Mouse (Mus musculus) layer of hippocampus, postnatal 25 days (tissue): Measurements from ENCODE around the gene Rpa2. TPM values are rescaled to one million over a fixed set of nuclear protein-coding genes. Genes with fewer than 3 reads are reported as not detected.

ENCODE experiments used
- DNase-seq, 2 experiments: peaks; one replicate each; pipeline ENCODE4 v3.0.0; 2022; ENCODE audit warnings: mixed read lengths in 2 of 2, low spot score in 1 of 2; ENCODE audit errors: extremely low spot score in 1 of 2
- total RNA-seq, 2 experiments: library from RNA; stranded (reverse); gene quantifications; 2 replicates each; pipeline ENCODE4 v1.2.3; 2021

Gene Rpa2
- total RNA-seq, 2 experiments from 2014 or later: 12.0 to 15.2 TPM

DNA sequence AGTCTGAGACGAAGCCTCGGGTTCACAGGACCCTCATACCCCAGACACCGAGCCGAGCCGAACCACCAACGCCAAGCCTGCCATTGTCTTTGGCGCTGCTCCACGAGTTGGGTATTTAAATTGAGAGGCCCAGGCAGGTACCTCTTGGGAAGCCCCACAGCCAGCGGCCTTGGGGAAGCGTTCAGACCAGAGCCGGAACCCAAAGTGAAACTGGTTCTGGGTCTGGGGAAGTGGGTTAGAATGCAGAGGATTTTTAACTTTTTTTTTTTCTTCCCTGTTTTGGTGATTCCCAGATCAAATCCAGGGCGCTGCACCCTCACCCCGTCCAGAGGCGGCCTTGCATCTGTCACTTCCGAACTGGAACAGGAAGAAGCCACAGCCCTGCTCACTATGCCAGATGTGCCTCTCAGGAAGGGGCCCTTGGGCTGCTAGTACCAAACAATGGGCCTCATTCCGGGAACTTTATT lies 34.1 kb downstream of the Rpa2 start:
- DNase-seq: no peak

DNA sequence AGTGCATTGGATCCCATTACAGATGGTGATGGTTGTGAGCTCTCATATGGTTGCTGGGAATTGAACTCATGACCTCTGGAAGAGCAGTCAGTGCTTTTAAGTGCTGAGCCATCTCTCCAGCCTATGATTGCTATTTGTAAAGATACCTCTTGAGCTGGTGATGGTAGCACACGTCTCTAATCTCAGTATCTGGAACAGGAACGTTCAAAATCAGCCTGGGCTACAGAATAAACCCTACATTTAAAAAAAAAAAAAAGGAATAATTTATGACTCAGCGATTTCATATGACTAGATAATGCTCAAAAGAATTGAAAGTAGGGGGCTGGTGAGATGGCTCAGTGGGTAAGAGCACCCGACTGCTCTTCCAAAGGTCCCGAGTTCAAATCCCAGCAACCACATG lies 35.1 kb downstream of the Rpa2 start:
- DNase-seq: no peak

DNA sequence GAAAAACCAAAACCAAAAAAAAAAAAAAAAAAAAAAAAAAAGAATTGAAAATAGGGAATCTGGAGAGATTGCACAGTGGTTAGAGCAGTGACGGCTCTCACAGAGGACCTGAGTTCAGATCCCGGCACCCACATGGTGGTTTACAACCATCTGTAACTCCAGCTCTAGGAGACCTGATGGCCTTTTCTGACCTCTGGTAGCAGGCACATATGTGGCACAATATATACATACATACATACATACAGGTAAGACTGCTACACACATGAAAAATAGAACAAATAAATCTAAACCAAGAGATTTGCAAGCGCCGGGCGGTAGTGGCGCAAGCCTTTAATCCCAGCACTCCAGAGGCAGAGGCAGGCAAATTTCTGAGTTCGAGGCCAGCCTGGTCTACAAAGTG lies 35.7 kb downstream of the Rpa2 start:
- no peak for DNase-seq

DNA sequence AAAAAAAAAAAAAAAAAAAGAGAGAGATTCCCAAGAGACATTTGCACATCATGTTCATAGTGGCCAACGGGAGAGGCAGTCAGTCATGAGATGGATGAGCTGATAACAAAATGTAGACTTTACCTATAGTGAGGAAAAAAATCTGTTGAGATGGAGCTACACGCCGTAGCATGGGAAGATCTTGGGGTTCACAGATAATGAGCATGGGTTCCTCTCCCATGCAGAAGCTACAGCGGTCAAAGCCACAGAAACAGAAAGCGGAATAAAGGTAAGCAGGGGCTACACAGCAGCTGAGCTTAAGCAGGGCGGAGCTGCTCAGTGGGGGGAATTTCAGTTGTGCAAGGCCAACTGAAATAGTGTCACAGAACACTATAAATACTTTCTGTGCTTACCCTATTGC lies 36.2 kb downstream of the Rpa2 start:
- DNase-seq: no peak

DNA sequence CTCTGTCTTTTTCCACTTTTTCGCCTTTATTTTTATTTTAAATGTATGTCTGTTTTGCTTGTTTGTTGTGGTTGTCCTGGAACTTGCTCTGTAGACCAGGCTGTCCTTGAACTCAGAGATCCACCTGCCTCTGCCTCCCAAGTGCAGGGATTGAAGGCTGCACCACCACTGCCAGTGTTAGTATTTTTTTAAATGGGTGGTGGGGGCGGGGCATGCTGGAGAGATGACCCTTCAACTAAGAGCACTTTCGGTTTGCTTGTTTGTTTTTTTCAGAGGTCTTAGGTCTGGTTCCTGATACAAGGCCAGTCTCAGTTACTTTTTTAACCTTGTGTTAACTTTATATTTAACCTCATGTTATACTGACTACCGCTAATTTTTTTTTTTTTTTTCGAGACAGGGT lies 37.0 kb downstream of the Rpa2 start:
- no peak for DNase-seq

DNA sequence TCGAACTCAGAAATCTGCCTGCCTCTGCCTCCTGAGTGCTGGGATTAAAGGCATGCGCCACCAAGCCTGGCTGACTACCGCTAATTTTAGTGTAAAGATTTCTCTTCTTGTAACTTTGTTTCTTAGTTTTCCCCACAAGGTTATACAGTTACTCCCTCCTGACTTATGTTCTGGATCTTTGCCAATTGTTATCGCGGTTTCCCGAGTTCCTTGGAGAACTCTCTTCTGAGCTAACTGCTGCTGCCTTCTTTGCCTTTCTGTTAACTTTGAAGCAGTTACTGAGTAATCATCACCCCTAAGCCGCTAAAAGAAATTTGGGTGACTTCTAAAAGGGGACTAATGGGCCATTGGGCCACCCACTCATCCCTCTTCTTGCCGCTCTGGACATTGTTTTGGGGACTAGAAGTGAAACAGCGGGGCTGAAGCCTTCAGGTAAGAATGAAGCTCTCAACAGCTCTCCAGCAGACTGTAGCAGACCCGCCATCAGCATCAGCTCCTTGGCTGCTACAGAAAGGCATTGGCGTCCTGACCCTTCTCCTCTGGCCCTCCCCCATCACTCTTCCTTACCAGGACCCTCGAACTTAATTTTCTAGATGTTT lies 37.6 kb downstream of the Rpa2 start:
- DNase-seq: no peak

DNA sequence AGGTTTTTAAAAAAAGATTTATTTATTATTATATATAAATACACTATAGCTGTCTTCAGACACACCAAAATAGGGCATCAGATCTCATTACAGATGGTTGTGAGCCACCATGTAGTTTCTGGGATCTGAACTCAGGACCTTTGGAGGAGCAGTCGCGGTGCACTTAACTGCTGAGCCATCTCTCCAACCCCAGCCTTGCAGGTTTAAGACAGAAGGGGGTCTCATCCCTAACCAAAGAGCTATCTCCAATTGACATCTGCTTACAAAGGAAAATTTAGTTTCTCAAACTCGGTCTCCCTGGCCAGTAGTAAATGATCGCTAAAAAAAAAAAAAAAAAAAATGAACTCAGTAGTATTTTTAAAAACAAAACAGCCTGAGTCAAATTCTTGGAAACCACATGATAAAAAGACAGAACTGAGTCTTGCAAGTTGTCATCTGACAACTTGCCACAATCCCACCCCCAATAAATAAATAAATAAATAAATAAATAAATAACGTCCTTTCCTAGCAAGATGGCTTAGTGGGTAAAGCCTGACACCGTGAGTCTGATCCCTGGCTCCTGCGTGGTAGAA lies 38.6 kb downstream of the Rpa2 start:
- DNase-seq: no peak

DNA sequence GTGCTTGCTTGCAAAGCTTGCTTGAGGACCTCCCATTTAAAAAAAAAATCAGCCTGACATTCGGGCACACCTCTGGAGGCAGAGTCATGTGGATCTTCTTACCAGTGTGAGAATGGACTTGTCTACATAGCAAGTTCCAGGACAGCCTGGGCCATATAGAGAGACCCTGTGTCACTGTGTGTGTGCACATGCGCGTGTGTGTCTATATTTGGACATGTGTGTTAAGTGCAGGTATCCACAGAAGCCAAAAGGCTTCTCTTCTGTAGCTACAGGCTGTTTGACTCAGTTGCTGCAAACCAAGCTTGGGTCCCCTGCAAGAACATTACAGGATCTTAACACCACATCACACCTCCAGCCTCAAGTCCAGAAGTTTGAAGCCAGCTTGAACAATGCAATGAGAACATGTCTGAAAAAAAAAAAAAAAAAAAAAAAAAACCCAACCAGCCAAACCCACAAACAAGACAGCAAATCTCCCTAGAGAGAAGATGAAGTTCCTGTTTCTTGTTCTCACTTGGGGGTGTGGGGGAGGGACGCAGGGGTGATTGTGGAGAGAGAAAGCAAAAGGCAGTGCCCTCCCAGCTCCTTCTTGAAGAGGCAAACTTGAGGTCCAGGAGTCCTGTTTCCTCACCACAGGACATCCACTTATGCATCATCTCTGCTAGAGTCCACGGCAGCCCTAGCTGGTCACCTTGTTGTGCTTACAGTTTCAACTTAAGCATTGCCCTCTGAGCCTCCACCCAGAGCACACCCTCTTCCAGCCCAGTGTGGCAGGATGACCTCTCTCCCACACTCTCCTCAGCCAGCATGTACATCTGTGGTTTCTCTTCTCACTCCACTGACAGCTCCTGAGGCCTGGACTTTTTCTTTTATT lies 39.9 kb downstream of the Rpa2 start:
- no peak for DNase-seq

DNA sequence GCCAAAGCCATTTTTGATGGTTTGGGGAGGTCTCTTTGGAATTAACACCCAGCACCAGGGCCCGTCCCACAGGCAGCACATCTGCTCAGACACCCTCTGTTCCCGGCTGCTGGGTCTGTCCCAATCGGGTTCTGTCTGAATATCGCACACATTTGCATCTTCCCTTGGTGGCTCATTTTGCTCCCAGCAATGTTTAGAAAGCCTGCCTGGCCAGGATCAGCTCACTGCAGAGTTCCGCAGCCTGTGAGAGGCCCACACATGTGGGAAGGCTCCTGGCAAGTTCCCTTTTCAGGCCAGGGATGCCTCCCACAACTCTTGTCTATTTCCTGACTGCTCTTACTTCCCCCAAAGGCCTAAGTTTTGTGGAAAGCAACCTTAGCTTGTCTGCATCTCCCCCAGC lies 41.5 kb downstream of the Rpa2 start:
- DNase-seq: no peak

DNA sequence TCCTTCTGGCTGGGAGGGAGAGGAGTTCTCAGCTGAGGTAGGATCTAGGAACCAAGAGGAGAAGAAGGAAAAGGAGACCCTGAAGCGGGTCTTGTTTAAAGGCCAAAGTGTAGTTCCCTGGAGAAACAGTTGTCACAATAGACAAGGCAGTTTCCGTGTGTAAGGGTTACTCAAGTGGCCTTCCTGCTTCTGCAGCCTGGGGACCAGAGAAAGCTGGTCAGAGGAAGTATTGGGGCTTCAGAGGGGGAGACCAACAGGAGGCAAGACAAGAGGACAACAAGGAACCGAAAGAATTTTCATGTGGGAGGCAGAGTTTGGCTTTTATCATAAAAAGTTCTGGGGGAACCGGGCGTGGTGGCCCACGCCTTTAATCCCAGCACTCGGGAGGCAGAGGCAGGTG lies 48.3 kb downstream of the Rpa2 start:
- DNase-seq: no peak

DNA sequence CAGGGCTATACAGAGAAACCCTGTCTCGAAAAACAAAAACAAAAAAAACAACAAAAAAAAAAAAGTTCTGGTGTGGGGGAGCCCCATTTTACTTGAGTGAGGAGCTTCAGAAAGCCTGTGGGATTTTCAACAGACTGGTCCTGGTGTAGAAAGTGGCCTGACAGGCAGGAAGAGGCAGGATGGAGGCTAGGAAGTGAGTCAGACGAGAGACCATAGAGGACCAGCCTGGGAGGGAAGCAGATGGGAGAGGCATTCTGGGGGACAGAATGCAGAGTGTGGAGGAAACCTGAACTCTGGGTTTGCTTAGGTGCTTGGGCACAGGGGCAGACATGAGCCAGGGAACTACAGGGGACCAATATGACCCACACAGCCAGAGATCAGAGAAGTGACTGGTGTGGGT lies 48.7 kb downstream of the Rpa2 start:
- no peak for DNase-seq

DNA sequence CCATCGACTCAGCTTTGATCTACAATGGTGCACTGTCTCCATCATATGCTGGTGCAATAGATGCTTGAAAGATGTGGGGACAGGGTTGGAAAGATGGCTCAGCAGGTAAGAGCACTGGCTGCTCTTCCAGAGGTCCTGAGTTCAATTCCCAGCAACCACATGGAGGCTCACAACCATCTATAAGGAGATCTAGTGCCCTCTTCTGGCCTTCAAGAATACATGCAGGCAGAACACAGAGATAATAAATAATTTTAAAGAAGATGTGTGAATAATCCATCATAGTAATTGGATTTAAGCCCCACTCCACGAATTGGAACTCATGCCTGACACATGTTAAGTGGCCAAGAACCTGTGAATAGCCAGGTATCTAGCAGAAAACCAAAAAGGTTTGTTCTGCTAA lies 50.3 kb downstream of the Rpa2 start:
- no peak for DNase-seq

DNA sequence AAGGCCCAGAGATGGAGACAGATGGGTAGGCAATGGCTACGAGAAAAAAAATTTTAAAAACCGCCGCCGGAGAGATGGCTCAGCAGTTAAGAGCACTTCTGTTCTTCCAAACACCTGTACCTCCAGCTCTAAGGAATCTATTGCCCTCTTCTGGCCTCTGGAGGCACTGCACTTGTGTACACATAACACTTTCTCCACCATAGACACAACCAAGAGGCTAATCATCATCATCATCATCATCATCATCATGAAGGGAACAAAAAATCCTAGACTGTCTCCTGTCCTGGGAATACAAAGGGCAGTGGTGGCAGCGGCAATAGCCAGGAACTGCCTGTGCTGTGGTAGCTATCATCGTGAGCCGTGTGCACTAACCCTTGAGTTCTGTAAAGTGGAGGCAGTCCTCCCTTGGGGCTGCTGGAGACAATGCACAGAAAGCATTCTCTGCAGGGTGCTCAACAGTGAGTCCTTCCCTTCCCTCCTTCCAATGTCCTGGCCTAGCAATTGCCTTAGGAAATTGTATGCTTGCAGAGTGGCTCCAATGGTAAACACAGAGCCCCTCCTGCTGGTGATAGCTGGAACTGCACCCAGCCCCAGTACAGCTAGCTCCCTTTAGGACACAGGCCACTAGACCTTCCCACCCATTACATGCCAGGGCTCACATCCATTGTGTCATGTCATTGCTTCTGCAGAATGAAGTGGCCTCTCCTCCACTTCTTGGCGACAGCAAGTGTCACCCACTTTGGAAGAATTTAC lies 55.7 kb downstream of the Rpa2 start:
- peak; percentile 38 to 76 for DNase-seq

Other genes starting within 250 kb of the Rpa2 start
- 100 to 1,000 TPM; 461 to 496 TPM for gene Atpif1, start 234.7 kb upstream of the Rpa2 start, total RNA-seq
- gene Dnajc8, start 232.8 kb upstream of the Rpa2 start, total RNA-seq: 10 to 100 TPM; 84.5 to 88.5 TPM
- gene Ptafr, start 204.3 kb upstream of the Rpa2 start, total RNA-seq: 1 to 10 TPM; 1.4 to 1.9 TPM
- 10 to 100 TPM; 23.6 to 25.4 TPM for gene Eya3, start 129.3 kb upstream of the Rpa2 start, total RNA-seq
- gene Xkr8, start 35.8 kb upstream of the Rpa2 start, total RNA-seq: 1 to 10 TPM; 2.2 to 3.5 TPM
- 1 to 10 TPM; 2.8 to 3.0 TPM for gene Smpdl3b, start 11.1 kb upstream of the Rpa2 start, total RNA-seq
- gene Themis2, start 28.1 kb downstream of the Rpa2 start, total RNA-seq: under 1 TPM; 0.61 to 0.66 TPM
- 10 to 100 TPM; 41.7 to 44.8 TPM for gene Ppp1r8, start 74.8 kb downstream of the Rpa2 start, total RNA-seq
- gene Stx12, start 116.2 kb downstream of the Rpa2 start, total RNA-seq: 100 to 1,000 TPM in 1 of 2 experiments, 10 to 100 TPM in 1; 99.7 to 106 TPM
- 10 to 100 TPM; 40.1 to 50.5 TPM for gene Fam76a, start 154.2 kb downstream of the Rpa2 start, total RNA-seq
- under 1 TPM; 0.07 to 0.14 TPM for gene Fgr, start 205.8 kb downstream of the Rpa2 start, total RNA-seq
- gene Ahdc1, start 242.9 kb downstream of the Rpa2 start, total RNA-seq: 100 to 1,000 TPM in 1 of 2 experiments, 10 to 100 TPM in 1; 96.9 to 109 TPM